Mouse (Mus musculus) hindbrain, postnatal 0 days (tissue): ENCODE results near the gene Tlcd1. TPM values are rescaled to one million over a fixed set of nuclear protein-coding genes. Genes with fewer than 3 reads are reported as not detected.

Source experiments
- ATAC-seq: fragments of 200-750 bp; cut with Nextera tagmentation; 2 replicates; pipeline ENCODE4 v1.8.0; 2017; ENCODE audit warnings: mild to moderate bottlenecking, moderate TSS enrichment, moderate library complexity
- DNase-seq: peaks from one replicate; pipeline ENCODE4 v3.0.0-alpha.2; 2015; ENCODE audit warnings: low spot score
- H3K27ac ChIP-seq: fragments of 300-500 bp; sonication (generic); 2 replicates; pipeline ENCODE4 v1.5.1; 2014; ENCODE audit warnings: mild to moderate bottlenecking
- H3K27me3 ChIP-seq: fragments of 300-500 bp; sonication (generic); 2 replicates; pipeline ENCODE4 v1.6.1; 2014; ENCODE audit warnings: low read length, mixed read lengths; ENCODE audit not compliant: insufficient read depth
- H3K36me3 ChIP-seq: fragments of 300-500 bp; sonication (generic); 2 replicates; pipeline ENCODE4 v1.6.1; 2014; ENCODE audit warnings: low read length, mixed read lengths; ENCODE audit not compliant: insufficient read depth
- H3K4me1 ChIP-seq: fragments of 300-500 bp; sonication (generic); 2 replicates; pipeline ENCODE4 v1.6.1; 2014; ENCODE audit warnings: antibody characterized with exemption, low read length, mixed read lengths; ENCODE audit not compliant: insufficient read depth
- H3K4me2 ChIP-seq: fragments of 300-500 bp; sonication (generic); 2 replicates; pipeline ENCODE4 v1.6.1; 2014; ENCODE audit warnings: low read depth, mild to moderate bottlenecking, low read length, moderate library complexity, mixed read lengths
- H3K4me3 ChIP-seq: fragments of 300-500 bp; sonication (generic); 2 replicates; pipeline ENCODE4 v1.5.1; 2014; ENCODE audit warnings: low read length
- H3K9ac ChIP-seq: fragments of 300-500 bp; sonication (generic); replicated peaks from 2 replicates; pipeline ENCODE4 v1.6.1; 2014; ENCODE audit warnings: mild to moderate bottlenecking, low read length, moderate library complexity, mixed read lengths
- H3K9me3 ChIP-seq: fragments of 300-500 bp; sonication (generic); 2 replicates; pipeline ENCODE4 v1.6.1; 2016; ENCODE audit warnings: low read length, mixed read lengths
- CTCF ChIP-seq: IDR thresholded peaks from 2 replicates; pipeline ENCODE4 v1.5.1; 2016; ENCODE audit warnings: antibody characterized with exemption, control low read depth, low read depth
- WGBS: fragments of 180-500 bp; shearing (Covaris S2); extraction: QIAGEN DNeasy Blood & Tissue Kit; methylation state at CpG from one replicate; pipeline ENCODE4 v1.1.7; 2014; 5-methylcytosine and 5-hydroxymethylcytosine counted together
- polyA plus RNA-seq: library from polyadenylated mRNA; unstranded; fragments of >200 nt; fragmentation: Nextera tagmentation; extraction: Ambion mirVana; gene quantifications from 2 replicates; pipeline ENCODE4 v1.2.1, GENCODE M21; 2015
- total RNA-seq: library from RNA; depleted of rRNA; stranded (reverse); fragments of >200 nt; gene quantifications from 2 replicates; pipeline ENCODE4 v1.2.3, GENCODE M21; 2014

Gene Tlcd1
- total and polyA plus RNA-seq, 2 experiments from 2014 or later = 36.8 to 46.1 TPM

DNA sequence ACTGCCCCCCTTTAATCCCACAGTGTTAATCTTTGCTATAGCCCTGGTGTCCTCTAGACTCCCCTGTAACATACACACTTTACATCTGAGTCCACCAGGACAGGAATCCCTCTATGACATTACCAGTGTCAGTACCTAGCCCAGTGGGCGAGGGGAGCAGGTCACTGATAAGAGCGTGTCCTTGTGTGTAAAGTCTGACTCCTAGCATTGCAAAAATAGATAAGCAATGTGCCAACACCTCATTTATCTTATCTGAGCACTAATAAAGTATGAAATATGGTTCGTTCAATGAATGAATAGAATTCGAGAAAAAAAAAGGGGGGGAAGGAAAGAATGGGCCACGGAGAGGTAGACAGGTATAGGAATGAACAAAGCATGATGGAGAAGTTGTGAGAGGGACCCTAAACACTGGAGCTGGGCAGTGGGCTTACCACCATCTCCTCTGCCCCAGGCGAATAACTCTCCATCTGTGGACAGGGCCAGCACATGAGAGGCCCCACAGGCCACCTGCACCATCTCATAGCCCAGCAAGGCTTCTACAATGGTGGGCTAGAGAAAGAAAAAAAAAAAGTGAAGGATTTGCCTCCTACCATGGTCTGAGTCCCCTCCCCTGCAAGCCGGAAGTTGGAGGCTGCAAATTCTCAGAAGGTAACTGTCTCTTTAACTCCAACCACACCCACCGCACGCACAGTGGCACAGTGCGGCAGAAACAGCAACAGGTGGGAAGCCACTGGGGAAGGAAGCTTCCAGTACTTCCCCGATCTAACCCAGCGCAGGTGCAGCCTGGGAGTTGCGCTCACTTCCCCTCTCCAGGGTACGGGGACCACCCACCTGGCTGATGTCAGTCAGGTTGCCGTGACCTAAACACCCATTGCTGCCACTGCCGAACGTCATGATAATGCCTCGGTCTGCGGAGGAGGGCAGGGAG is 7.7 kb upstream of the Tlcd1 start:
- H3K4me3 ChIP-seq = no peak overlapping the region
- ATAC-seq (no peak), DNase-seq (no peak)
- WGBS = 58% methylated on average over 19 of the region's 19 CpGs
- H3K27me3 ChIP-seq = no peaks in the 10 kb centered on the region
- no peak overlapping the region for H3K4me2 ChIP-seq
- TF ChIP-seq CTCF = no peak
- H3K36me3 ChIP-seq = no peaks in the 10 kb centered on the region
- no peak overlapping the region for H3K9ac ChIP-seq
- no peak overlapping the region for H3K27ac ChIP-seq
- H3K4me1 ChIP-seq = 0 out of 2 replicates have a peak, but pooled peaks cover 6% of the 10 kb centered on the region
- no peaks in the 10 kb centered on the region for H3K9me3 ChIP-seq

DNA sequence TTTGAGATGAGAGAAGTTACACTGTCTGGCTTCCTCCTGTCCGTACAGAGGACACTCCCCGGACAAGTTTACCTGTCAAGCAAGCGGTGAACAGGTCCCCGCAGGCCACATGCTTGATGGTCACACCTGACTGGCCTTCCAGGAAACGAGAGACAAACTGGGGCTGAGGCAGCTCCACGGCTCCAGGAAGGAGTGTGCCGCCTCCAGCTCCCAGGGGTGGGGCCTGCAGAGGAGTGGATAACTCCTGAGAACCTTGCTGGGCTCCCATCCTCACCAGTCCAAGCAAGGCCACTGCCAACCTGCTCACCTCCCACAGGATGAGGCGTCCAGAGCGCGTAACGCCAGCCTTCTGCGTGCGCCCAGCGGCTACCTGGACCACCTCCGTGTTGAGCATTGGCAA is 6.2 kb upstream of the Tlcd1 start:
- 95% methylated on average over 15 of the region's 15 CpGs for WGBS
- no peak for TF ChIP-seq CTCF
- no peak overlapping the region for H3K4me2 ChIP-seq
- no peak overlapping the region for H3K4me3 ChIP-seq
- H3K27me3 ChIP-seq = no peaks in the 10 kb centered on the region
- H3K9me3 ChIP-seq = no peaks in the 10 kb centered on the region
- ATAC-seq (no peak), DNase-seq (no peak)
- H3K27ac ChIP-seq = no peak overlapping the region
- H3K36me3 ChIP-seq = no peaks in the 10 kb centered on the region
- H3K9ac ChIP-seq = no peak overlapping the region
- H3K4me1 ChIP-seq = 0 out of 2 replicates have a peak, but pooled peaks cover 6% of the 10 kb centered on the region

GRCm38 (mm10) chr11:78171328-78171727 is 5.2 kb upstream of the Tlcd1 start:
- TF ChIP-seq CTCF = peak; percentile 32
- Histone ChIP-seq H3K9ac (no peak overlapping the region), H3K27ac (no peak overlapping the region), H3K36me3 (no peaks in the 10 kb centered on the region), H3K27me3 (no peaks in the 10 kb centered on the region), H3K4me1 (no peaks in the 10 kb centered on the region), H3K9me3 (no peaks in the 10 kb centered on the region), H3K4me3 (no peak overlapping the region), H3K4me2 (no peak overlapping the region)
- DNase-seq (no peak), ATAC-seq (no peak)
- 70% methylated on average over 4 of the region's 4 CpGs for WGBS

DNA sequence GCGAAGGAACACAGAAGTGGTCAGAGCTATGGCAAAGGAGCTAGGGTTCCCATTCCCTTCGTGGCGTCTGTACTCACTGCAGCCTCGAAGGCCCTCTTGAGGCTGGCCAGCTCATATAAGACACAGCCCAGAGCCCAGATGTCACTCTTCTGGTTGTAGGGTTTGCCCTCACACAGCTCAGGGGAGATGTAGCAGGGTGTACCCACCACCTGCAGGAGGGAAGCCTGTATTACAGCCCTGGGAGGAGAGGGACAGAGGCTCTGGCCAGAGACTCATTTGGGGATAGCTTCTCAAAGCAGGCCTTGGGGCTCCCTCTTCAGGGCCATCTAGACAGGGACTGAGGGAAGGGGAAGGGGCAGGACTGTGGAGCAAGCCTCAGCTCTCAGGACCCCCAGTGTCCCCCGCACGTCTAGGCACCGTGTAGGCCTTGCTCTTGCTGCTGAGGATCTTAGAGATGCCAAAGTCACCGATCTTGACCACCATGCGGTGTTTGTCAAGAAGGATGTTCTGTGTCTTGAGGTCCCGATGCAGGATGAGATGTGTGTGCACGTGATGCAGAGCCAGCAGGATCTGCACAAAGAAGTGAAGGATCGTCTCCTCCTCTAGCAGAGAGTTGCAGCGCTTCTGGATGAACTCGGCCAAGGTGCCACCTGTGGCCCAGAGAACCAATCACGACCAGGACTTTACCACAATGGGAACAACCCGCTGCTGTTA is 4.3 kb upstream of the Tlcd1 start:
- TF ChIP-seq CTCF = peak; percentile 62
- ATAC-seq = peak; percentile 53
- no peaks in the 10 kb centered on the region for H3K4me1 ChIP-seq
- no peak overlapping the region for H3K4me3 ChIP-seq
- no peak for DNase-seq
- no peaks in the 10 kb centered on the region for H3K27me3 ChIP-seq
- H3K4me2 ChIP-seq = no peak overlapping the region
- no peaks in the 10 kb centered on the region for H3K36me3 ChIP-seq
- H3K9ac ChIP-seq = no peak overlapping the region
- no peaks in the 10 kb centered on the region for H3K9me3 ChIP-seq
- 81% methylated on average over 16 of the region's 16 CpGs for WGBS
- H3K27ac ChIP-seq = no peak overlapping the region

- ATAC-seq = no peak
- Histone ChIP-seq H3K36me3 (no peaks in the 10 kb centered on the region), H3K27ac (no peak overlapping the region), H3K27me3 (no peaks in the 10 kb centered on the region), H3K4me1 (no peaks in the 10 kb centered on the region), H3K4me2 (no peak overlapping the region), H3K9ac (no peak overlapping the region), H3K4me3 (no peak overlapping the region), H3K9me3 (no peaks in the 10 kb centered on the region)
- WGBS = 85% methylated on average over 19 of the region's 19 CpGs
- DNase-seq = no peak
- TF ChIP-seq CTCF = no peak
Observed at GRCm38 (mm10) chr11:78172748-78173383, 3.6 kb upstream of the Tlcd1 start.

GRCm38 (mm10) chr11:78174506-78174905 is 2.0 kb upstream of the Tlcd1 start:
- ATAC-seq (no peak), DNase-seq (no peak)
- peaks cover 9% of the 10 kb centered on the region; the same call in 1 of the 2 replicates for H3K4me1 ChIP-seq
- WGBS = 84% methylated on average over 3 of the region's 3 CpGs
- no peak overlapping the region for H3K4me3 ChIP-seq
- no peak overlapping the region for H3K9ac ChIP-seq
- H3K36me3 ChIP-seq = peaks cover 3% of the 10 kb centered on the region; the same call in 1 of the 2 replicates
- no peaks in the 10 kb centered on the region for H3K27me3 ChIP-seq
- H3K9me3 ChIP-seq = no peaks in the 10 kb centered on the region
- TF ChIP-seq CTCF = no peak
- H3K4me2 ChIP-seq = no peak overlapping the region
- H3K27ac ChIP-seq = no peak overlapping the region
